Mouse (Mus musculus) heart, embryonic 12.5 days (tissue): ENCODE measurements around the gene Tctex1d2. TPM values are rescaled to one million over a fixed set of nuclear protein-coding genes. Genes with fewer than 3 reads are reported as not detected.

ENCODE experiments used
- ATAC-seq: fragments of 200-750 bp; cut with Nextera tagmentation; 2 replicates; pipeline ENCODE4 v1.8.0; 2017; ENCODE audit warnings: moderate TSS enrichment, moderate library complexity; ENCODE audit not compliant: insufficient number of reproducible peaks, low FRiP score
- H3K27ac ChIP-seq: fragments of 300-500 bp; sonication (generic); 2 replicates; pipeline ENCODE4 v1.5.1; 2016; ENCODE audit warnings: mild to moderate bottlenecking, moderate library complexity; ENCODE audit not compliant: poor library complexity, severe bottlenecking
- H3K27me3 ChIP-seq: fragments of 300-500 bp; sonication (generic); replicated peaks from 2 replicates; pipeline ENCODE4 v1.6.1; 2016; ENCODE audit warnings: mild to moderate bottlenecking, moderate library complexity
- H3K36me3 ChIP-seq: fragments of 300-500 bp; sonication (generic); 2 replicates; pipeline ENCODE4 v1.6.1; 2016; ENCODE audit warnings: mild to moderate bottlenecking, moderate library complexity
- H3K4me1 ChIP-seq: fragments of 300-500 bp; sonication (generic); replicated peaks from 2 replicates; pipeline ENCODE4 v1.6.1; 2016; ENCODE audit warnings: mild to moderate bottlenecking
- H3K4me2 ChIP-seq: fragments of 300-500 bp; sonication (generic); 2 replicates; pipeline ENCODE4 v1.6.1; 2016; ENCODE audit warnings: mild to moderate bottlenecking, moderate library complexity
- H3K4me3 ChIP-seq: fragments of 300-500 bp; sonication (generic); 2 replicates; pipeline ENCODE4 v1.5.1; 2016; ENCODE audit warnings: mild to moderate bottlenecking
- H3K9ac ChIP-seq: fragments of 300-500 bp; sonication (generic); 2 replicates; pipeline ENCODE4 v1.6.1; 2016; ENCODE audit warnings: mild to moderate bottlenecking, moderate library complexity
- H3K9me3 ChIP-seq: fragments of 300-500 bp; sonication (generic); replicated peaks from 2 replicates; pipeline ENCODE4 v1.6.1; 2016; ENCODE audit warnings: mild to moderate bottlenecking, moderate library complexity
- WGBS: fragments of 180-500 bp; shearing (Covaris S2); methylation state at CpG from one replicate; pipeline ENCODE4 v1.1.7; 2016; 5-methylcytosine and 5-hydroxymethylcytosine counted together
- polyA plus RNA-seq: library from polyadenylated mRNA; unstranded; fragments of >200 nt; fragmentation: Nextera tagmentation; extraction: Ambion mirVana; gene quantifications from 2 replicates; pipeline ENCODE4 v1.2.1, GENCODE M21; 2016

Tctex1d2 gene
- 21.6 and 27.1 TPM in 2 replicates for polyA plus RNA-seq

- ATAC-seq: peak; percentile 95
- H3K4me1 ChIP-seq: peaks cover 6% of the 10 kb centered on the region; the same call in 1 of the 2 replicates
- WGBS: 2% methylated on average over 45 of the region's 45 CpGs
- peak within 1 kb of the TSS; percentile 85 for H3K9ac ChIP-seq
- no peaks in the 10 kb centered on the region for H3K9me3 ChIP-seq
- H3K4me3 ChIP-seq: peak within 1 kb of the TSS; percentile 83
- H3K36me3 ChIP-seq: no peaks in the 10 kb centered on the region
- H3K27me3 ChIP-seq: no peaks in the 10 kb centered on the region
- peak within 1 kb of the TSS; percentile 87 for H3K4me2 ChIP-seq
- H3K27ac ChIP-seq: peak within 1 kb of the TSS; percentile 96
Measured at GRCm38 (mm10) chr16:32419517-32420483, at the start of gene Tctex1d2. Gene Tctex1d2 (plus strand): TSS chr16:32419702.

- WGBS: 85% methylated on average over 4 of the region's 4 CpGs
- Histone ChIP-seq H3K9ac (no peak overlapping the region), H3K4me1 (no peaks in the 10 kb centered on the region), H3K27ac (no peak overlapping the region), H3K4me3 (no peak overlapping the region), H3K27me3 (no peaks in the 10 kb centered on the region), H3K36me3 (peaks cover 66% of the 10 kb centered on the region), H3K9me3 (no peaks in the 10 kb centered on the region), H3K4me2 (no peak overlapping the region)
- ATAC-seq: no peak
Measured at GRCm38 (mm10) chr16:32371351-32371750, 48.2 kb upstream of the Tctex1d2 start.

- Histone ChIP-seq H3K4me1 (no peaks in the 10 kb centered on the region), H3K27ac (no peak overlapping the region), H3K27me3 (no peaks in the 10 kb centered on the region), H3K9ac (no peak overlapping the region), H3K9me3 (0 out of 2 replicates have a peak, but pooled peaks cover 3% of the 10 kb centered on the region), H3K4me2 (no peak overlapping the region), H3K4me3 (no peak overlapping the region), H3K36me3 (peaks cover 78% of the 10 kb centered on the region)
- whole genome bisulfite sequencing: 93% methylated on average over 2 of the region's 2 CpGs
- ATAC-seq: no peak
Measured at GRCm38 (mm10) chr16:32379575-32379974, 39.9 kb upstream of the Tctex1d2 start.

- H3K36me3 ChIP-seq: peaks cover 69% of the 10 kb centered on the region
- no peak overlapping the region for H3K4me3 ChIP-seq
- ATAC-seq: no peak
- 0 out of 2 replicates have a peak, but pooled peaks cover 3% of the 10 kb centered on the region for H3K9me3 ChIP-seq
- H3K27me3 ChIP-seq: no peaks in the 10 kb centered on the region
- H3K9ac ChIP-seq: no peak overlapping the region
- H3K4me1 ChIP-seq: no peaks in the 10 kb centered on the region
- H3K27ac ChIP-seq: no peak overlapping the region
- H3K4me2 ChIP-seq: no peak overlapping the region
Measured at GRCm38 (mm10) chr16:32382901-32383300, 36.6 kb upstream of the Tctex1d2 start.

- Histone ChIP-seq H3K4me2 (no peak overlapping the region), H3K4me1 (no peaks in the 10 kb centered on the region), H3K27me3 (no peaks in the 10 kb centered on the region), H3K27ac (no peak overlapping the region), H3K4me3 (no peak overlapping the region), H3K9ac (no peak overlapping the region), H3K36me3 (peaks cover 52% of the 10 kb centered on the region), H3K9me3 (no peaks in the 10 kb centered on the region)
- WGBS: 65% methylated on average over 2 of the region's 2 CpGs
- no peak for ATAC-seq
Measured at GRCm38 (mm10) chr16:32384885-32385284, 34.6 kb upstream of the Tctex1d2 start.

GRCm38 (mm10) chr16:32386826-32387225 lies 32.7 kb upstream of the Tctex1d2 start:
- H3K36me3 ChIP-seq: peaks cover 53% of the 10 kb centered on the region
- no peak overlapping the region for H3K4me2 ChIP-seq
- H3K9me3 ChIP-seq: no peaks in the 10 kb centered on the region
- H3K4me3 ChIP-seq: no peak overlapping the region
- WGBS: 89% methylated on average over 3 of the region's 3 CpGs
- H3K9ac ChIP-seq: no peak overlapping the region
- ATAC-seq: no peak
- H3K27me3 ChIP-seq: no peaks in the 10 kb centered on the region
- no peaks in the 10 kb centered on the region for H3K4me1 ChIP-seq
- no peak overlapping the region for H3K27ac ChIP-seq

- Histone ChIP-seq H3K4me1 (no peaks in the 10 kb centered on the region), H3K9me3 (no peaks in the 10 kb centered on the region), H3K4me2 (no peak overlapping the region), H3K4me3 (no peak overlapping the region), H3K27ac (no peak overlapping the region), H3K36me3 (peaks cover 48% of the 10 kb centered on the region), H3K27me3 (no peaks in the 10 kb centered on the region), H3K9ac (no peak overlapping the region)
- ATAC-seq: no peak
Measured at GRCm38 (mm10) chr16:32389049-32389448, 30.5 kb upstream of the Tctex1d2 start.

- H3K4me1 ChIP-seq: no peaks in the 10 kb centered on the region
- H3K27me3 ChIP-seq: no peaks in the 10 kb centered on the region
- H3K9ac ChIP-seq: no peak overlapping the region
- ATAC-seq: no peak
- no peak overlapping the region for H3K4me2 ChIP-seq
- H3K27ac ChIP-seq: no peak overlapping the region
- H3K9me3 ChIP-seq: no peaks in the 10 kb centered on the region
- no peak overlapping the region for H3K4me3 ChIP-seq
- WGBS: 79% methylated on average over 3 of the region's 3 CpGs
- H3K36me3 ChIP-seq: peaks cover 45% of the 10 kb centered on the region
Measured at GRCm38 (mm10) chr16:32389841-32390240, 29.7 kb upstream of the Tctex1d2 start.

- 89% methylated on average over 3 of the region's 3 CpGs for WGBS
- Histone ChIP-seq H3K9me3 (no peaks in the 10 kb centered on the region), H3K4me3 (no peak overlapping the region), H3K27ac (no peak overlapping the region), H3K4me2 (no peak overlapping the region), H3K27me3 (no peaks in the 10 kb centered on the region), H3K4me1 (peaks cover 5% of the 10 kb centered on the region), H3K9ac (no peak overlapping the region), H3K36me3 (peaks cover 36% of the 10 kb centered on the region)
- no peak for ATAC-seq
Measured at GRCm38 (mm10) chr16:32390882-32391281, 28.6 kb upstream of the Tctex1d2 start.

GRCm38 (mm10) chr16:32395679-32396540 lies 23.6 kb upstream of the Tctex1d2 start:
- no peak overlapping the region for H3K4me2 ChIP-seq
- H3K27ac ChIP-seq: peak overlapping the region; percentile 71; the same call in 1 of the 2 replicates
- peaks cover 21% of the 10 kb centered on the region for H3K36me3 ChIP-seq
- WGBS: 56% methylated on average over 6 of the region's 6 CpGs
- no peak overlapping the region for H3K4me3 ChIP-seq
- H3K4me1 ChIP-seq: peaks cover 15% of the 10 kb centered on the region
- no peaks in the 10 kb centered on the region for H3K27me3 ChIP-seq
- H3K9ac ChIP-seq: no peak overlapping the region
- H3K9me3 ChIP-seq: no peaks in the 10 kb centered on the region
- ATAC-seq: no peak

- Histone ChIP-seq H3K4me2 (no peak overlapping the region), H3K4me1 (peaks cover 15% of the 10 kb centered on the region), H3K9me3 (no peaks in the 10 kb centered on the region), H3K36me3 (peaks cover 16% of the 10 kb centered on the region), H3K27me3 (no peaks in the 10 kb centered on the region), H3K4me3 (no peak overlapping the region), H3K27ac (peak overlapping the region; percentile 71; the same call in 1 of the 2 replicates), H3K9ac (no peak overlapping the region)
- ATAC-seq: no peak
- 58% methylated on average over 3 of the region's 3 CpGs for WGBS
Measured at GRCm38 (mm10) chr16:32396541-32396835, 23.0 kb upstream of the Tctex1d2 start.
